Mouse (Mus musculus) layer of hippocampus, adult 2 months (tissue): ENCODE measurements around the gene Bcdin3d. TPM values are rescaled to one million over a fixed set of nuclear protein-coding genes. Genes with fewer than 3 reads are reported as not detected.
"Not testable (repeated sequence)": the region's sequence is repeated elsewhere in the genome, so short reads cannot be mapped to it uniquely, and the experiment has no call there.

ENCODE experiments used
- DNase-seq, 2 experiments: peaks; one replicate each; pipeline ENCODE4 v3.0.0; 2022; ENCODE audit warnings: low spot score in 2 of 2
- H3K27ac ChIP-seq: fragments of 200-600 bp; 2 replicates; pipeline ENCODE4 v1.8.1; 2022
- H3K4me3 ChIP-seq: fragments of 200-600 bp; 2 replicates; pipeline ENCODE4 v1.8.1; 2022; ENCODE audit warnings: mild to moderate bottlenecking
- CTCF ChIP-seq: fragments of 200-600 bp; conservative IDR thresholded peaks from 2 replicates; pipeline ENCODE4 v1.8.1; 2022; ENCODE audit warnings: antibody characterized with exemption, mild to moderate bottlenecking, moderate library complexity
- total RNA-seq, 2 experiments: library from RNA; stranded (reverse); gene quantifications; 2 replicates each; pipeline ENCODE4 v1.2.3; 2021

Bcdin3d gene
- total RNA-seq, 2 experiments from 2014 or later: 4.0 to 5.5 TPM

DNA sequence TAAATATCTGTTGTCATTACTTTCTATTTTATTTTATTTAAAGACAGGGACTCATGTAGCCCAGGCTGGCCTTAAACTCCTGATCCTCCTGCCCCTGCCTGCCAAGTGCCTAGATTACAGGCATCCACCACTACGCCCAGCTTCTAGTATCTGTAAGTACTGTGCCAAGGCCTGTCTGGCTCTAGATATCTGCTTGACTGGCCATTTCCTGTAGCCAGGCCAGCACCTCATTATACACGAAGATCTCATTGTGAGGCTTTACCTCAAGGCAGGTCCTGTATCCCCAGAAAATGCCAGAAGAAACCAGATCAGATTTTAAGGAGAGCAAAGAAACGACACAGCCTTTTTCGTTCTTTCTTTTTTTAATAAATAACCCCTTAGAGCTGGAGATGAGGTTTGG lies 4.8 kb downstream of the Bcdin3d start:
- no peak for TF ChIP-seq CTCF
- peak overlapping the region; percentile 5; the same call in 1 of the 2 replicates for H3K4me3 ChIP-seq
- H3K27ac ChIP-seq: peak overlapping the region; percentile 73; the same call in 1 of the 2 replicates
- DNase-seq: no peak

GRCm38 (mm10) chr15:99469067-99469466 lies 5.5 kb downstream of the Bcdin3d start:
- TF ChIP-seq CTCF: peak; percentile 94
- Histone ChIP-seq H3K27ac (no peak overlapping the region), H3K4me3 (no peak overlapping the region)
- DNase-seq: peak; percentile 69 to 85

DNA sequence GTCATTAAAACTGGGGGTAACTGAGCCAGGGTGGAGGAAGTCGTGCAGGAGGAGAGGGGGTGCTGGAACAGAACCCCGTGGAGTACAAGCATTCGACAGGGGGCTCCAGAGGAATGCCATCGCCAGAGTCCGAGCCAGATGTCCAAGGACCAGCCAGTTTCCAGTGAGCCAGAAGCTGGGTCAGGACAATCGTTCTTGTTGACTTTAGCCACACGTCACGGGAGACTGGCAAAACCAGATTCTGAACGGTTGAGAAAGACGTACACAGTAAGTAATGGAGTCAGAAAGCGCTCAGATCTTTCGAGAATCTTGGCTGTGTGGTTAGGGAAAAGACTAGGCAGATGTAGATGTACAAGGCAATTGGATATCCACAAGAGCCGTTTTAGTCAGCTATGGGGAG lies 11.3 kb downstream of the Bcdin3d start:
- no peak for TF ChIP-seq CTCF
- DNase-seq: no peak
- H3K27ac ChIP-seq: no peak overlapping the region

GRCm38 (mm10) chr15:99457606-99458401 lies 16.7 kb downstream of the Bcdin3d start, which contains the start of gene Nckap5l:
Nckap5l (minus strand) TSS chr15:99457748.
- H3K27ac ChIP-seq: peak within 1 kb of the TSS; percentile 95
- H3K4me3 ChIP-seq: peak within 1 kb of the TSS; percentile 96
- DNase-seq: peak; percentile 91 to 92
- TF ChIP-seq CTCF: 0 out of 2 replicates have a peak, but pooled peaks have one; percentile 13

More for the DNA sequence above, 11.3 kb downstream of the Bcdin3d start:
- H3K4me3 ChIP-seq: no peak overlapping the region

DNA sequence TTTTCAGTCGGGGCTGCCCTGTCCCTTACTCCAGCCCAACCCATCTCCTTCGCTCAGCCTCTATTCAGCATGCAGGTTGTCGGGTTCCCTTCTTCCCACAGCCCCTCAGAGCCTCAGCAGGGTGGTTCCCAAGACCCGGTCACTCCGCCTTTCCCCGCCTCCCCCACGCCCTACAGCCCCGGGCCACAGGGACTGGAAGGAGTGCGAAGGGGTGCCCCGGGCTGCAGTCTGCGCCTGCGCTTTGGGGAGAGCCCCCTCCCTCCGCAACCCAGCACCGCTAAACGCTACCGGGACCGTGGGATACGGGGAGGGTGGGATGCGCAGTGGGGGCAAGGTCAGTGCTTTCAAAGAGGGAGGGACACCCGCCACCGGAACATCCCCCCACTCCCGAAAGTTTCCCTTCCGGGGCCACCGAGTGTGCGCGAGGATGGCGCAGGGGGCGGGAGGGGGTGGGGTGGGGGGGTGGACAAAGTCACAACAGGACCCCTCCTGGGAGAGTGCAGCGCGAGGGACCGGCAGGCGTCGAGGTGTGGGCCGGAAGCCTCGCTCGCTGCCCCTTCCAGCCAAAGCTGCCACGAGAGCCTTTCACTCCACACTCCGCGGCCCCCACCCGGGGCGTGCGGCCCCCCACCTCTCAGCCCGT lies 17.4 kb downstream of the Bcdin3d start:
- peak; percentile 46 to 54 for DNase-seq
- H3K27ac ChIP-seq: peak overlapping the region; percentile 95
- H3K4me3 ChIP-seq: peak overlapping the region; percentile 96
- no peak for TF ChIP-seq CTCF

DNA sequence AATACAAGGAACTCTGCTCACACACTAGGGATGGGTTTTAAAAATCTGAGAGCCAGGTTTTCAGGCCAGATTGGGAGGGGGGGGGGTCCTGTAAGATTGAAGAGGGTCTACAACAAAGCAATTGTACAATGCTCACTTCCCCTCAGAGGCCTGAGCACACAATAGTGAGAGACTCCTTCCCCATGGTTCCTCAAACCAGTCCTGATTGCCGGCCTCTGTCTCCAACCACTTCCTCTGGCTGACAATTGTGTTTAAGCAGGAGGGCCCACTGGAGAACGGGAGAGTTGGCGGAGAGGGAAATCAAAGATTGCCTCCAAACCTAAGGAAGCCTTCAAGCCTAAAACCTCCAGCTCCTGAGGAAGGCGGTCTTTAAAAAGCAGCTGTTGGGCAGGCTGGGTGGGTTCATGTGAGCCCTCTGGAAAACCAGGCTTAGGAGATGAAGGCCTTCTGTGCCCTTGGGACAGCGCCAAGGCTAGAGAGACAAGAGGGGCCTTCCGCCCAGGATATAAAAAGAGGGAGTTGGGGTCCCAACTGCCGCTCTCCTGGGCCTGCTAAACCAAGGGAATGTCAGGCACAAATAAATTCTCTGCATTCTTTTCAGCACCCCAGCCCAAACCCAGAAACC lies 18.1 kb downstream of the Bcdin3d start:
- TF ChIP-seq CTCF: no peak
- DNase-seq: no peak
- Histone ChIP-seq H3K4me3 (peak overlapping the region; percentile 96), H3K27ac (peak overlapping the region; percentile 95)

GRCm38 (mm10) chr15:99455415-99455814 lies 19.1 kb downstream of the Bcdin3d start:
- Histone ChIP-seq H3K27ac (peak overlapping the region; percentile 43; the same call in 1 of the 2 replicates), H3K4me3 (no peak overlapping the region)
- no peak for DNase-seq
- no peak for TF ChIP-seq CTCF

GRCm38 (mm10) chr15:99454585-99455279 lies 19.8 kb downstream of the Bcdin3d start:
- no peak for TF ChIP-seq CTCF
- H3K4me3 ChIP-seq: no peak overlapping the region
- peak overlapping the region; percentile 43; the same call in 1 of the 2 replicates for H3K27ac ChIP-seq
- DNase-seq: no peak

DNA sequence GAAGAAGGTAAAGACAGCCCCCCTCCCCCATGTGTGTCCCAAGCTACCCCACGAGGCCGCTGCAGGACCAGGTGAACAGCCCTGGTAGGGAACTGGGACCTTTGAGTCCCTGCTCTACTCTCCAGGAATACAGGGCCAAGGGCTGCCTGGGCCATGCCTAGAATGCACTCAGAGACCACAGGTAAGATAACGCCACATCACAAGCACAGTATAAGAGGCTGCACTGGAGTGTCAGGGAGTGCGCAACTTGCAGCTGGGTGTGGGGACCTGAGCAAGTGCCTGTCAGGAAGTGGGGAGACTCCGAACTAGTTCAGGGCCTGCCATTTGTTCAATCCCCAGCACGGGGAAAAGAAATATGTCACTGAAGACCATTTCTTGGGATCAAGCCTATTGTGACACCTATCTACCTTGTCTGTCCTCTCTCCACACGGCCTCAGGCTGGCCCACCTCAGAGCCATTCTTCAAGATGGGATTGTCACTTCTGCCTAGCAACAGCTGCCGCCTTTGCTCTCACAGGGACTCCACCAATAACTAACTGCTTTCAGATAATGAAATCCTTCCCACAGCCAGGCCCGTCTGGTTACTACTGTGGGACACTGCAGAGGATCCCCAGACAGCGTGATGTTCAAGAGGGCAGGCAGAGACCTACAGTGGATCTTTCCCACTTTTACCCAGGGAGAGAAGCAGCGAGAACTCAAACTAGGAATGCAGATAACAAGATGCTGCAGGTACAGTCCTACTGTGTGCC lies 21.2 kb downstream of the Bcdin3d start:
- Histone ChIP-seq H3K4me3 (no peak overlapping the region), H3K27ac (no peak overlapping the region)
- DNase-seq: no peak
- TF ChIP-seq CTCF: no peak

- no peak for TF ChIP-seq CTCF
- DNase-seq: no peak
- no peak overlapping the region for H3K4me3 ChIP-seq
- H3K27ac ChIP-seq: peak overlapping the region; percentile 75
Observed at GRCm38 (mm10) chr15:99449751-99450280, 24.7 kb downstream of the Bcdin3d start.

DNA sequence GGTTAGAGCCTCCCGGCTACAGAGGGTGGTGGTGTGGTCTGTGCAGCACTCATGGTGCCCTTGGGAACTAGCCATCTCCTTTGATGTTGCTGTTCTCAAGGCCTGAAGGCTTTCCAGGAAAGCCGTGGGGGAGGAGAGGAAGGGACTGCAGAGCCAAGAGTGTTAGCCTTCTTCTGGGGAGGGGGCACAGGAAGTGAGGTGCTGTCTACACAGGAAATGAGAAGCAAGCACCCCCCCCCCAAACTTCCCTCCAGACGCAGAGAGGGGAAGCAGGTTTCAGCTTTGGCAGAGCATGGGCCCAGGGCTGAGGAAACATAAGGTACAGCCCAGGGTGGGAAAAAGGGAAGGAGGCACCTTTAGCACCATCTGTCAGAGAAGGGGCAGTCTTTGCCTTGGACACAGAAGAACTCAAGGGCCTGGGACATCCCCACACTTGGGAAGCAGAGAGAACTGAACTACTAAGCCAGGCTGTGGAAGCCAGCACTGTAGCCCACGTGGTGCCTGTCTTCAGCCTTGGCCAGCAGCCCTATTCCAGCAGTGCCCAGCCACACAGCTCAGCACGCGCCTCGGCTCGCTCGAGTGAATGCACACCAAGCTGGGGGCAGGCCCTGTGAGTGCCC lies 25.3 kb downstream of the Bcdin3d start:
- DNase-seq: peak; percentile 55
- Histone ChIP-seq H3K4me3 (no peak overlapping the region), H3K27ac (peak overlapping the region; percentile 75; the same call in 1 of the 2 replicates)
- TF ChIP-seq CTCF: no peak

DNA sequence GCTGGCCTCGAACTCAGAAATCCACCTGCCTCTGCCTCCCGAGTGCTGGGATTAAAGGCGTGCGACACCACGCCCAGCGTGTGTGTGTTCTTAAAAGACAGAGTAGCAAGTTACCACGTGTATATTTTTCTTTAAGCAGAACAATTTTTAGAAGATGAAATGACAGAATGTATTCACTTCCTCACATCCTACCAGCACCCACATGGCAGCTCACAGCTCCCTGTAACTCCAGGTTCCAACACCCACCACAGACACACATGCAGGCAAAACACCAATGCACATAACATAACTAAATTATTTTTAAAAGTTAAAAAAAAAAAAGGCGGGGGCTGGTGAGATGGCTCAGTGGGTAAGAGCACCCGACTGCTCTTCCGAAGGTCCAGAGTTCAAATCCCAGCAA lies 28.4 kb downstream of the Bcdin3d start:
- H3K27ac ChIP-seq, DNase-seq, H3K4me3 ChIP-seq: not testable (repeated sequence)
